Mouse (Mus musculus) B cell, adult 2 months (primary cell): ENCODE data around the gene Ccdc186.
A peak's percentile ranks its signal among the peaks of the same experiment; 100 is the strongest.
"Not testable (repeated sequence)": the region's sequence is repeated elsewhere in the genome, so short reads cannot be mapped to it uniquely, and the experiment has no call there.

Experiments used
- DNase-seq, 2 experiments: peaks; one replicate each; pipeline ENCODE4 v3.0.0; 2022

The Ccdc186 gene

GRCm38 (mm10) chr19:56800930-56801655 lies 20.9 kb downstream of the Ccdc186 start:
- DNase-seq, result no peak

GRCm38 (mm10) chr19:56800226-56800625 lies 21.8 kb downstream of the Ccdc186 start:
- no peak for DNase-seq

GRCm38 (mm10) chr19:56797376-56797775 lies 24.6 kb downstream of the Ccdc186 start:
- DNase-seq, result peak; percentile 65

GRCm38 (mm10) chr19:56788952-56789351 lies 33.0 kb downstream of the Ccdc186 start:
- no peak for DNase-seq

GRCm38 (mm10) chr19:56787911-56788310 lies 34.1 kb downstream of the Ccdc186 start:
- no peak for DNase-seq

GRCm38 (mm10) chr19:56778532-56778931 lies 43.5 kb downstream of the Ccdc186 start:
- DNase-seq, result not testable (repeated sequence)

GRCm38 (mm10) chr19:56776719-56777382 lies 45.1 kb downstream of the Ccdc186 start:
- peak; percentile 45 to 48 for DNase-seq

- peak in 1 of 2 experiments; percentile 12 for DNase-seq
Observed at GRCm38 (mm10) chr19:56775893-56776718, 45.9 kb downstream of the Ccdc186 start.

- DNase-seq, result no peak
Observed at GRCm38 (mm10) chr19:56774971-56775892, 46.8 kb downstream of the Ccdc186 start.

GRCm38 (mm10) chr19:56774408-56774962 lies 47.5 kb downstream of the Ccdc186 start:
- peak; percentile 61 to 62 for DNase-seq

GRCm38 (mm10) chr19:56773393-56773971 lies 48.5 kb downstream of the Ccdc186 start:
- DNase-seq, result peak; percentile 20 to 23

- DNase-seq, result peak; percentile 37
Observed at GRCm38 (mm10) chr19:56772158-56772557, 49.8 kb downstream of the Ccdc186 start.

GRCm38 (mm10) chr19:56769024-56769423 lies 53.0 kb downstream of the Ccdc186 start:
- DNase-seq, result no peak

GRCm38 (mm10) chr19:56762686-56763085 lies 59.3 kb downstream of the Ccdc186 start:
- no peak for DNase-seq

GRCm38 (mm10) chr19:56761727-56762126 lies 60.3 kb downstream of the Ccdc186 start:
- DNase-seq, result no peak

GRCm38 (mm10) chr19:56761096-56761495 lies 60.9 kb downstream of the Ccdc186 start:
- DNase-seq, result no peak

GRCm38 (mm10) chr19:56760306-56760940 lies 61.6 kb downstream of the Ccdc186 start:
- DNase-seq, result no peak

GRCm38 (mm10) chr19:56759740-56760139 lies 62.2 kb downstream of the Ccdc186 start:
- no peak for DNase-seq

- DNase-seq, result no peak
Observed at GRCm38 (mm10) chr19:56758311-56758710, 63.7 kb downstream of the Ccdc186 start.

GRCm38 (mm10) chr19:56756412-56756811 lies 65.6 kb downstream of the Ccdc186 start:
- DNase-seq, result peak; percentile 37

GRCm38 (mm10) chr19:56754456-56754855 lies 67.5 kb downstream of the Ccdc186 start:
- not testable (repeated sequence) for DNase-seq
